Mouse (Mus musculus) heart, postnatal 0 days (tissue): ENCODE measurements around the gene Rab11fip5. TPM values are rescaled to one million over a fixed set of nuclear protein-coding genes. Genes with fewer than 3 reads are reported as not detected.
A peak's percentile ranks its signal among the peaks of the same experiment; 100 is the strongest.

Source experiments
- ATAC-seq: fragments of 200-750 bp; cut with Nextera tagmentation; 2 replicates; pipeline ENCODE4 v1.8.0; 2017; ENCODE audit warnings: low read depth, moderate number of reproducible peaks, moderate library complexity; ENCODE audit not compliant: insufficient read depth
- DNase-seq: peaks from one replicate; pipeline ENCODE4 v3.0.0-alpha.2; 2016; ENCODE audit warnings: low spot score
- H3K27ac ChIP-seq: fragments of 300-500 bp; sonication (generic); 2 replicates; pipeline ENCODE4 v1.5.1; 2014; ENCODE audit warnings: low read depth, mild to moderate bottlenecking
- H3K27me3 ChIP-seq: fragments of 300-500 bp; sonication (generic); 2 replicates; pipeline ENCODE4 v1.6.1; 2014; ENCODE audit warnings: low read length, mixed read lengths; ENCODE audit not compliant: control insufficient read depth, insufficient read depth
- H3K36me3 ChIP-seq: fragments of 300-500 bp; sonication (generic); replicated peaks from 2 replicates; pipeline ENCODE4 v1.6.1; 2014; ENCODE audit warnings: low read length, mixed read lengths; ENCODE audit not compliant: control insufficient read depth, insufficient read depth
- H3K4me1 ChIP-seq: fragments of 300-500 bp; sonication (generic); 2 replicates; pipeline ENCODE4 v1.6.1; 2014; ENCODE audit warnings: antibody characterized with exemption; ENCODE audit not compliant: control insufficient read depth, insufficient read depth
- H3K4me2 ChIP-seq: fragments of 300-500 bp; sonication (generic); 2 replicates; pipeline ENCODE4 v1.6.1; 2014; ENCODE audit warnings: low read depth, mild to moderate bottlenecking, low read length, moderate library complexity
- H3K4me3 ChIP-seq: fragments of 300-500 bp; sonication (generic); 2 replicates; pipeline ENCODE4 v1.5.1; 2014; ENCODE audit warnings: low read depth, low read length
- H3K9ac ChIP-seq: fragments of 300-500 bp; sonication (generic); replicated peaks from 2 replicates; pipeline ENCODE4 v1.6.1; 2014; ENCODE audit warnings: low read depth, low read length, mixed read lengths
- H3K9me3 ChIP-seq: fragments of 300-500 bp; sonication (generic); replicated peaks from 2 replicates; pipeline ENCODE4 v1.6.1; 2016; ENCODE audit warnings: low read length; ENCODE audit not compliant: control insufficient read depth
- CTCF ChIP-seq: IDR thresholded peaks from 2 replicates; pipeline ENCODE4 v1.5.1; 2016; ENCODE audit warnings: antibody characterized with exemption, control low read depth, low read depth
- EP300 ChIP-seq: IDR thresholded peaks from 2 replicates; pipeline ENCODE4 v1.6.1; 2016; ENCODE audit warnings: antibody characterized with exemption, low read depth
- WGBS: fragments of 180-500 bp; shearing (Covaris S2); extraction: QIAGEN DNeasy Blood & Tissue Kit; methylation state at CpG from one replicate; pipeline ENCODE4 v1.1.7; 2014; 5-methylcytosine and 5-hydroxymethylcytosine counted together
- polyA plus RNA-seq: library from polyadenylated mRNA; unstranded; fragments of >200 nt; fragmentation: Nextera tagmentation; extraction: Ambion mirVana; gene quantifications from 2 replicates; pipeline ENCODE4 v1.2.1, GENCODE M21; 2015
- total RNA-seq: library from RNA; depleted of rRNA; stranded (reverse); fragments of >200 nt; gene quantifications from 2 replicates; pipeline ENCODE4 v1.2.3, GENCODE M21; 2014; ENCODE audit warnings: low replicate concordance

Gene Rab11fip5
- total and polyA plus RNA-seq, 2 experiments from 2014 or later, result 38.2 to 91.3 TPM

GRCm38 (mm10) chr6:85380201-85380900, 5.9 kb upstream of the Rab11fip5 start:
- H3K9ac ChIP-seq, result no peak overlapping the region; the same call in 1 of the 2 replicates
- peak overlapping the region; percentile 36 for H3K4me2 ChIP-seq
- no peaks in the 10 kb centered on the region for H3K36me3 ChIP-seq
- no peak overlapping the region for H3K27ac ChIP-seq
- DNase-seq (peak; percentile 85), ATAC-seq (peak; percentile 85)
- no peaks in the 10 kb centered on the region for H3K9me3 ChIP-seq
- no peak overlapping the region for H3K4me3 ChIP-seq
- H3K27me3 ChIP-seq, result no peaks in the 10 kb centered on the region
- WGBS, result 27% methylated on average over 10 of the region's 10 CpGs
- TF ChIP-seq CTCF, result peak; percentile 87
- 0 out of 2 replicates have a peak, but pooled peaks have one; percentile 24 for TF ChIP-seq EP300
- no peaks in the 10 kb centered on the region for H3K4me1 ChIP-seq

- Histone ChIP-seq H3K4me1 (no peaks in the 10 kb centered on the region), H3K9me3 (no peaks in the 10 kb centered on the region), H3K4me2 (no peak overlapping the region), H3K36me3 (no peaks in the 10 kb centered on the region), H3K27ac (no peak overlapping the region), H3K27me3 (no peaks in the 10 kb centered on the region), H3K4me3 (no peak overlapping the region), H3K9ac (no peak overlapping the region)
- TF ChIP-seq CTCF (no peak), EP300 (no peak)
- no peak for DNase-seq
- 58% methylated on average over 8 of the region's 8 CpGs for WGBS
- no peak for ATAC-seq
Measured at GRCm38 (mm10) chr6:85378629-85379028, 4.2 kb upstream of the Rab11fip5 start.

- H3K4me2 ChIP-seq, result no peak overlapping the region
- no peaks in the 10 kb centered on the region for H3K9me3 ChIP-seq
- H3K4me3 ChIP-seq, result no peak overlapping the region
- H3K36me3 ChIP-seq, result no peaks in the 10 kb centered on the region
- DNase-seq (no peak), ATAC-seq (no peak)
- H3K27ac ChIP-seq, result no peak overlapping the region
- 66% methylated on average over 5 of the region's 5 CpGs for WGBS
- H3K27me3 ChIP-seq, result no peaks in the 10 kb centered on the region
- H3K9ac ChIP-seq, result no peak overlapping the region
- TF ChIP-seq EP300 (no peak), CTCF (no peak)
- peaks cover 3% of the 10 kb centered on the region; the same call in 1 of the 2 replicates for H3K4me1 ChIP-seq
Measured at GRCm38 (mm10) chr6:85377876-85378275, 3.4 kb upstream of the Rab11fip5 start.

- H3K4me3 ChIP-seq, result no peak overlapping the region
- no peak overlapping the region for H3K4me2 ChIP-seq
- no peaks in the 10 kb centered on the region for H3K9me3 ChIP-seq
- peaks cover 8% of the 10 kb centered on the region; the same call in 1 of the 2 replicates for H3K4me1 ChIP-seq
- no peaks in the 10 kb centered on the region for H3K27me3 ChIP-seq
- 47% methylated on average over 4 of the region's 4 CpGs for WGBS
- DNase-seq (no peak), ATAC-seq (no peak)
- TF ChIP-seq EP300 (no peak), CTCF (no peak)
- peak overlapping the region; percentile 3; the same call in 1 of the 2 replicates for H3K27ac ChIP-seq
- H3K36me3 ChIP-seq, result no peaks in the 10 kb centered on the region
- H3K9ac ChIP-seq, result no peak overlapping the region
Measured at GRCm38 (mm10) chr6:85377066-85377734, 2.8 kb upstream of the Rab11fip5 start.

GRCm38 (mm10) chr6:85374734-85375114, 290 bp upstream of the Rab11fip5 start:
- ATAC-seq (peak; percentile 95), DNase-seq (peak; percentile 98)
- peaks cover 29% of the 10 kb centered on the region for H3K4me1 ChIP-seq
- peaks cover 10% of the 10 kb centered on the region; the same call in 1 of the 2 replicates for H3K36me3 ChIP-seq
- H3K27ac ChIP-seq, result peak overlapping the region; percentile 92
- H3K4me2 ChIP-seq, result peak overlapping the region; percentile 90
- TF ChIP-seq EP300 (no peak), CTCF (no peak)
- peak overlapping the region; percentile 97 for H3K4me3 ChIP-seq
- peak overlapping the region; percentile 96 for H3K9ac ChIP-seq
- H3K9me3 ChIP-seq, result no peaks in the 10 kb centered on the region
- H3K27me3 ChIP-seq, result no peaks in the 10 kb centered on the region
- under 1% methylated on average over 19 of the region's 19 CpGs for WGBS
